Mouse (Mus musculus): ENCODE measurements at regions not wholly inside any gene's neighbourhood (a gene's known extent, or its start where the extent isn't known, plus 50 kb on each side); places are given as distances from the start of the nearest gene placed in this dataset.
A peak's percentile ranks its signal among the peaks of the same experiment; 100 is the strongest.
"Not testable (repeated sequence)": the region's sequence is repeated elsewhere in the genome, so short reads cannot be mapped to it uniquely, and the experiment has no call there.

GRCm38 (mm10) chr14:104208855-104209254 lies 258.9 kb downstream of the Pou4f1 start:
- no peak for DNase-seq (ENCODE audit: low spot score in 2 of 2)

- no peak for DNase-seq (ENCODE audit: low spot score in 2 of 2)
Observed at GRCm38 (mm10) chr14:104208040-104208816, 259.6 kb downstream of the Pou4f1 start.

- DNase-seq (ENCODE audit: low spot score in 2 of 2) = no peak
Observed at GRCm38 (mm10) chr14:104206602-104207001, 261.2 kb downstream of the Pou4f1 start.

GRCm38 (mm10) chr14:104203239-104203986 lies 264.4 kb downstream of the Pou4f1 start:
- DNase-seq (ENCODE audit: low spot score in 2 of 2) = no peak

- no peak for DNase-seq (ENCODE audit: low spot score in 2 of 2)
Observed at GRCm38 (mm10) chr14:104193198-104193597, 274.6 kb downstream of the Pou4f1 start.

- DNase-seq (ENCODE audit: low spot score in 2 of 2) = no peak
Observed at GRCm38 (mm10) chr14:104175122-104175521, 292.7 kb downstream of the Pou4f1 start.

DNA sequence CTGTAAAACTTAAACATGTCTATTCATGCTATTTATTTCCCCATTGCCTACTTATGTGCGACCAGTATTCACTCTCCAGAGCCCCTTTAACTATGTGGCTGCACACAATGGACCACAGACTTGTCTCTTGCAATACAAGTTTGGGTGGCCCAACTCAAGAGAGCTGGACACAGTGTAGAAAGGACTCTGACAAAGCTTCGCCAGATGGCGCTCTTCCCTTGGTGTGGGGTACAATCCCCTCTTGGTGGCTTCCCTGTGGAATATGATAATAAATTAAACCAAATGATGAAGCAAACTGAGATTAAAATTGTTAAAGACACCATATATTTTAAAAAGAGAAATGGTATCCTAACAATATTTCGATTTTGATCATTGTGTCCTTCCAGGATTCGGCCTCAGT lies 302.6 kb upstream of the Ednrb start:
- DNase-seq (ENCODE audit: low spot score in 2 of 2) = peak in 1 of 2 experiments; percentile 7

- no peak for DNase-seq (ENCODE audit: low spot score in 2 of 2)
Observed at GRCm38 (mm10) chr14:104145395-104145794, 301.2 kb upstream of the Ednrb start.

GRCm38 (mm10) chr14:104114986-104115951 lies 271.1 kb upstream of the Ednrb start:
- no peak for DNase-seq (ENCODE audit: low spot score in 2 of 2)

GRCm38 (mm10) chr14:104114182-104114581 lies 270.0 kb upstream of the Ednrb start:
- no peak for DNase-seq (ENCODE audit: low spot score in 2 of 2)

- no peak for DNase-seq (ENCODE audit: low spot score in 2 of 2)
Observed at GRCm38 (mm10) chr14:104113448-104113847, 269.2 kb upstream of the Ednrb start.

DNA sequence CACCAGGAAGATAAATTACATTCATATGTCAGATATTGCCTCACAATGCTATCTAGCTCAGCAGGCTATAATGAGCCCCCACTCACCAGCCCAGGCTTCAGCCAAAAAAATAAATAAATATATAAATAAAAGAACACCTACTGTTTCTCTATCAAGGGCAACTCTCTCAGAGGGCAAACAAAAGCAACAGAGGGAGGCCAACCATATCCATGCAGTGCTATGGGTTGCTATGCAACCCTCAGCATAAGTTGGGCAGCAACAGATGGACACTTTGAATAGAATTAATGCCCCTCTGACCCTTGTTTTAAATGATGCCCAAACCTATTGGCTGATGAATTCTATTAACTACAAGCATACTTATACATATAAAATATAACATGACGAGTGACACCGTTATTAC lies 242.2 kb upstream of the Ednrb start:
- no peak for DNase-seq (ENCODE audit: low spot score in 2 of 2)

DNA sequence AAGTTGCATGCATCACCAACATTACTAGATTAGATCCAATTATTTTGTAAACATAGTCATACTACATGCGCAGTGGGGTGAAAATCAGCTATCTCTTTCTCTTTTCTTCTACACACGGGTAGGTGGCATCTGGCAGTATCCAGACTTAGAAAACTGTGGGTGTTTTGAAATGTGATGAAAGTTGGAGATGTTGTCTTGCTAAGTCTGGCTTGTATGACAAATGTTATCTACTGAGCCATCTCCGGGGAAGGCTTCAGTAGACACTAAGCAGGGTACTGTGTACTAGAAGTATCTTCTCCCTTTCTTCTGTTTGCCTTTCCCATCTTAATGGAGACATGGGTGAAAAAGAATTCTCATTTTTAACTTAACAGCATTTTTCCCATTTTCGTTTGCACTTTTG lies 220.0 kb upstream of the Ednrb start:
- not testable (repeated sequence) for DNase-seq (ENCODE audit: low spot score in 2 of 2)

GRCm38 (mm10) chr14:104053697-104054096 lies 209.5 kb upstream of the Ednrb start:
- no peak for DNase-seq (ENCODE audit: low spot score in 2 of 2)

- DNase-seq (ENCODE audit: low spot score in 2 of 2) = peak; percentile 46 to 71
Observed at GRCm38 (mm10) chr14:104038628-104039325, 194.6 kb upstream of the Ednrb start.

- DNase-seq (ENCODE audit: low spot score in 2 of 2) = no peak
Observed at GRCm38 (mm10) chr14:104033606-104034005, 189.4 kb upstream of the Ednrb start.

DNA sequence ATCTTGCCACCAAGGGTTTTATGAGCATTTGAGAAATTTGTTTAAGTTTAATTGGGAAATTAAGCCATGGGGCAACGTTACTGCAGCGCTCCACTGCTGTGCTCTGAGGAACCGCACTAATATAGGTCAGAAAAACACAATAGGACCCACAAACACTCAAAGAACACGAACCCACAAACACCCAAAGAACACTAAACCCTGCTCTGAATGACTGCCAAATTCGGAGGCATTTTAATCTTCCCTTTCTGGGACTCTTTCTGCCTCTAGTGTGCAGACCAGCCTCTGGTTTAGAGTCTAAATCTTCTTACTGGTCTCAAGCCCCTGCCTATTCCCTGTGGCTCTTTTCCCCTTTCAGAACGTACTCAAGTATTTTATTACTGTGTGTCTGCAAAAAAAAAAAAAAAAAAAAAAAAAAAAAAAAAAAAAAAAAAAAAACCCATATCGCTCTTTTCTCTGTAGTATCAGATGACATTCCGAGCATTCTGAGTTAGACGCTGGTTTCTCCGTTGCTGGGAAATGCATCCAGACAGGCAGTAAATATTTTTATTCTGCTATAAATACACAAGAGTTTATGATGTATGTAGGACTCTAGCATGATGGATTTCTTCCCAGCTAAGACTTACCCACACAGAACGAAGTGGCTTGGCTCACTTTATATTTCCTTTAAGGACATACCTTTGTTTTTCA lies 186.7 kb upstream of the Ednrb start:
- DNase-seq (ENCODE audit: low spot score in 2 of 2) = no peak

GRCm38 (mm10) chr14:104029668-104030530 lies 185.7 kb upstream of the Ednrb start:
- no peak for DNase-seq (ENCODE audit: low spot score in 2 of 2)

- no peak for DNase-seq (ENCODE audit: low spot score in 2 of 2)
Observed at GRCm38 (mm10) chr14:104027900-104028285, 183.7 kb upstream of the Ednrb start.
